Mouse (Mus musculus) heart, embryonic 16.5 days (tissue): ENCODE data around the gene Gm28845. TPM values are rescaled to one million over a fixed set of nuclear protein-coding genes. Genes with fewer than 3 reads are reported as not detected.

ENCODE experiments used
- ATAC-seq: fragments of 200-750 bp; cut with Nextera tagmentation; replicated peaks from 2 replicates; pipeline ENCODE4 v1.8.0; 2017; ENCODE audit warnings: moderate number of reproducible peaks; ENCODE audit not compliant: insufficient read depth, low FRiP score; ENCODE audit errors: extremely low read depth
- H3K27ac ChIP-seq: fragments of 300-500 bp; sonication (generic); 2 replicates; pipeline ENCODE4 v1.5.1; 2014; ENCODE audit warnings: mild to moderate bottlenecking, low read length, control low read depth, moderate library complexity
- H3K27me3 ChIP-seq: fragments of 300-500 bp; sonication (generic); 2 replicates; pipeline ENCODE4 v1.6.1; 2014; ENCODE audit warnings: low read length, mixed read lengths; ENCODE audit not compliant: control insufficient read depth, insufficient read depth
- H3K36me3 ChIP-seq: fragments of 300-500 bp; sonication (generic); 2 replicates; pipeline ENCODE4 v1.6.1; 2014; ENCODE audit not compliant: control insufficient read depth, insufficient read depth
- H3K4me1 ChIP-seq: fragments of 300-500 bp; sonication (generic); 2 replicates; pipeline ENCODE4 v1.6.1; 2014; ENCODE audit warnings: low read length, mixed read lengths; ENCODE audit not compliant: control insufficient read depth, insufficient read depth
- H3K4me2 ChIP-seq: fragments of 300-500 bp; sonication (generic); 2 replicates; pipeline ENCODE4 v1.6.1; 2014; ENCODE audit warnings: low read depth, mild to moderate bottlenecking, control low read depth, low read length
- H3K4me3 ChIP-seq: fragments of 300-500 bp; sonication (generic); 2 replicates; pipeline ENCODE4 v1.5.1; 2014; ENCODE audit warnings: mild to moderate bottlenecking, control low read depth, low read length
- H3K9ac ChIP-seq: fragments of 300-500 bp; sonication (generic); 2 replicates; pipeline ENCODE4 v1.6.1; 2014; ENCODE audit warnings: low read length, control low read depth
- H3K9me3 ChIP-seq: fragments of 300-500 bp; sonication (generic); replicated peaks from 2 replicates; pipeline ENCODE4 v1.6.1; 2016; ENCODE audit warnings: low read length; ENCODE audit not compliant: control insufficient read depth
- WGBS: fragments of 180-500 bp; shearing (Covaris S2); extraction: QIAGEN DNeasy Blood & Tissue Kit; methylation state at CpG from one replicate; pipeline ENCODE4 v1.1.7; 2014; 5-methylcytosine and 5-hydroxymethylcytosine counted together
- polyA plus RNA-seq: library from polyadenylated mRNA; unstranded; fragments of >200 nt; fragmentation: Nextera tagmentation; extraction: Ambion mirVana; gene quantifications from 2 replicates; pipeline ENCODE4 v1.2.1, GENCODE M21; 2015

Gm28845 gene
- polyA plus RNA-seq, 1 experiment from 2014 or later = not detected

- H3K4me1 ChIP-seq = no peaks in the 10 kb centered on the region
- H3K9ac ChIP-seq = no peak overlapping the region
- H3K36me3 ChIP-seq = no peaks in the 10 kb centered on the region
- WGBS = 61% methylated on average over 6 of the region's 6 CpGs
- no peaks in the 10 kb centered on the region for H3K27me3 ChIP-seq
- no peaks in the 10 kb centered on the region for H3K9me3 ChIP-seq
- no peak overlapping the region for H3K27ac ChIP-seq
- H3K4me2 ChIP-seq = no peak overlapping the region
- no peak for ATAC-seq
- no peak overlapping the region for H3K4me3 ChIP-seq
These were observed 30.6 kb downstream of the Gm28845 start for GRCm38 (mm10) chr1:65088567-65089356.

DNA sequence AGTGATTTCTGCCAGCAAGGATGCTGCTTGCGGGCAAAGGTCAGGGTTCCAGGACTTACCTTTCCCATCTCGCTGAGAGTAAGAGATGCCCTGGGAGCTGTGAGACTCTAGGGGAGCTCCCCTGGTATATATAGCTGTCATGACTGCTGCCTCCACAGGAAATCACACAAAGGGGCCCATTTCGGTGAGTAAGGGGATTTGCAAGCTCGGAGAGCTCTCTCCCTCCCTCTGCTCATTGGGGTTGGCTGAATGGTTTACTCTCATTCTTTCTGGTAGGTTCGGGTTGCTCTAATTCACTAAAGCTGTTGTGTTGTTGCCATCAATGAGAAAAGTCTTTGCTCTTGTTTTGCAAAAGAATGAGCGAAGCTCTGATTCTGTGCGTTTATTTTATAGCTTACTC, 37.2 kb downstream of the Gm28845 start, which contains the start of gene Crygb:
Gene Crygb (minus strand): TSS at position 101 of the 400 bp plus-strand sequence.
- Histone ChIP-seq H3K4me3 (no peak within 1 kb of the TSS), H3K4me1 (no peaks in the 10 kb centered on the region), H3K9me3 (0 out of 2 replicates have a peak, but pooled peaks cover 2% of the 10 kb centered on the region), H3K9ac (no peak within 1 kb of the TSS), H3K36me3 (no peaks in the 10 kb centered on the region), H3K4me2 (no peak within 1 kb of the TSS), H3K27ac (no peak within 1 kb of the TSS), H3K27me3 (no peaks in the 10 kb centered on the region)
- no peak for ATAC-seq
- 44% methylated on average over 7 of the region's 7 CpGs for whole genome bisulfite sequencing

GRCm38 (mm10) chr1:65075607-65076006, 43.8 kb downstream of the Gm28845 start:
- 14% methylated on average over 5 of the region's 5 CpGs for WGBS
- no peak for ATAC-seq

GRCm38 (mm10) chr1:65073589-65073988, 45.8 kb downstream of the Gm28845 start, which contains the start of gene Crygc:
Gene Crygc, minus strand, starts transcription at chr1:65073689.
- 71% methylated on average over 6 of the region's 6 CpGs for WGBS
- no peaks in the 10 kb centered on the region for H3K36me3 ChIP-seq

More at GRCm38 (mm10) chr1:65075607-65076006, 43.8 kb downstream of the Gm28845 start:
- H3K4me2 ChIP-seq = no peak overlapping the region
- H3K27ac ChIP-seq = no peak overlapping the region
- no peaks in the 10 kb centered on the region for H3K36me3 ChIP-seq
- H3K9ac ChIP-seq = no peak overlapping the region
- H3K27me3 ChIP-seq = no peaks in the 10 kb centered on the region
- H3K4me1 ChIP-seq = no peaks in the 10 kb centered on the region
- 0 out of 2 replicates have a peak, but pooled peaks cover 2% of the 10 kb centered on the region for H3K9me3 ChIP-seq
- no peak overlapping the region for H3K4me3 ChIP-seq

DNA sequence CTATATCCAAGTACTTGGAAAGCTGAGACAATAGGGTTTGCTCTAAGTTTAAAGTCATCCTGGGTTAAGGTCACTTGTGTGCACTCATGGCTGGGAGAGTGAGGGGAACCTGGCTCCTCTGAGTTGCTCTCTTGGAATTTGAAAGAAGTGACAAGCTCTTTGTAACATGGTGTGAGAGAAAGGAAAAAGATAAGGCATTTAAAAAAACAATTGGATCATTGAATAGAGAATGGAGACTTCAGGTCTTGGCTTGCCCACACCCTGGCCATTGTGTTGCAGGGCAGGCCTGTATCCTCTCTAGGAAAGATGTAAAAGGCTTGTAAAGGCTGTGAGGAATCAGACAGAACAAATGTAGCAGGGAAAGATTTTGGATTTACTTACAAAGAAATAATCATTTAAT, 51.5 kb downstream of the Gm28845 start:
- no peak for ATAC-seq
- no peak overlapping the region for H3K4me3 ChIP-seq
- no peaks in the 10 kb centered on the region for H3K4me1 ChIP-seq
- H3K27ac ChIP-seq = no peak overlapping the region
- no peaks in the 10 kb centered on the region for H3K36me3 ChIP-seq
- no peak overlapping the region for H3K9ac ChIP-seq
- H3K9me3 ChIP-seq = no peaks in the 10 kb centered on the region
- no peaks in the 10 kb centered on the region for H3K27me3 ChIP-seq
- no peak overlapping the region for H3K4me2 ChIP-seq

More at GRCm38 (mm10) chr1:65073589-65073988, 45.8 kb downstream of the Gm28845 start, which contains the start of gene Crygc:
- H3K27ac ChIP-seq = no peak within 1 kb of the TSS
- no peak within 1 kb of the TSS for H3K9ac ChIP-seq
- no peaks in the 10 kb centered on the region for H3K27me3 ChIP-seq
- 0 out of 2 replicates have a peak, but pooled peaks cover 2% of the 10 kb centered on the region for H3K9me3 ChIP-seq
- no peak for ATAC-seq
- H3K4me3 ChIP-seq = no peak within 1 kb of the TSS
- no peaks in the 10 kb centered on the region for H3K4me1 ChIP-seq
- no peak within 1 kb of the TSS for H3K4me2 ChIP-seq

GRCm38 (mm10) chr1:65064201-65064600, 55.2 kb downstream of the Gm28845 start:
- no peaks in the 10 kb centered on the region for H3K27me3 ChIP-seq
- H3K4me1 ChIP-seq = no peaks in the 10 kb centered on the region
- no peak overlapping the region for H3K4me2 ChIP-seq
- no peak overlapping the region for H3K4me3 ChIP-seq
- no peaks in the 10 kb centered on the region for H3K36me3 ChIP-seq
- ATAC-seq = no peak
- 88% methylated on average over 15 of the region's 15 CpGs for WGBS
- H3K9ac ChIP-seq = no peak overlapping the region
- no peak overlapping the region for H3K27ac ChIP-seq
- H3K9me3 ChIP-seq = no peaks in the 10 kb centered on the region

DNA sequence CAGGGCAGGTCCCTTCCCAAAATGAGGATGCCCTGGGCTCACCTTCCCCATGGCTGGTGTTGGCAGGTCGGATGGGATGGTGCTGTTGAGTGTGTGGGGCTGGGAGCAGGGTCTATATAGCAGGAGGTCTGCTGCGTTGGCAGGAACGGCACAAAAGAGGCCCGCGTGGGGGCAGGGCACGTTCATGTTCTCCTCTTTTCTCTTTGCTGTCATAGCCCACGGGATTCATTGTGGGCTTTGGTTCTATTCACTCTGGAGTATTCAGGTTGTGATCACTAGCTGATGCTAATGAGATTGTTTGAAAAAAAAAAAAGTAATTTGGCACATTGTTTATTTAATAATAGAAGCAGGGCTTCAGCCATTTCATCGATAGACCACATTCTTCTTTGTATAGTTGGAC, 56.0 kb downstream of the Gm28845 start, which contains the start of gene Crygd:
Gene Crygd (minus strand): TSS at position 101 of the 400 bp plus-strand sequence.
- H3K4me3 ChIP-seq = no peak within 1 kb of the TSS

DNA sequence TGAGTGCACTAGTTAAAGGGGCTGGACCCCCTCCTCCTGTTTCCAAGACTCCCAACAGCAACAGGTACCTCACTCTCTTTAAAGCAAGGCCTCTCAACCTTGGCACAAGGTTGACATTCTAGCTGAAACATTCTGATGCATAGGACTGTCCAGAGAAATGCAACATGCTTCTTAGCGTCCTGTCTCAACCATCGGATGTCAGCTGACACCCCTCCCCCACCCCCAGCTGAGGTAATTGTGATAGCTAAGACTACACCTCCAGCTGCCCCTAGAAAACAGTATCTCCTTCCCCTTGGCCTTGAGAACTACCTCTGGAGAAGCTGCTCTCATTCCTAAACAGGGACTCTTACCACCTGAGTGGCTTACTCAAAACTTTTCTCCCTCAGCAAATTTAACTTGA, 67.2 kb downstream of the Gm28845 start:
- Histone ChIP-seq H3K4me2 (no peak overlapping the region), H3K9me3 (no peaks in the 10 kb centered on the region), H3K27ac (no peak overlapping the region), H3K36me3 (no peaks in the 10 kb centered on the region), H3K27me3 (no peaks in the 10 kb centered on the region), H3K4me1 (no peaks in the 10 kb centered on the region), H3K9ac (no peak overlapping the region), H3K4me3 (no peak overlapping the region)
- WGBS = 10% methylated on average over 2 of the region's 2 CpGs
- no peak for ATAC-seq

More for the DNA sequence above, 56.0 kb downstream of the Gm28845 start, which contains the start of gene Crygd:
- H3K27me3 ChIP-seq = no peaks in the 10 kb centered on the region
- H3K4me2 ChIP-seq = no peak within 1 kb of the TSS
- H3K27ac ChIP-seq = no peak within 1 kb of the TSS
- WGBS = 78% methylated on average over 8 of the region's 8 CpGs
- no peaks in the 10 kb centered on the region for H3K36me3 ChIP-seq
- no peak for ATAC-seq
- H3K9me3 ChIP-seq = no peaks in the 10 kb centered on the region
- no peak within 1 kb of the TSS for H3K9ac ChIP-seq
- H3K4me1 ChIP-seq = no peaks in the 10 kb centered on the region

GRCm38 (mm10) chr1:65051696-65052095, 67.7 kb downstream of the Gm28845 start:
- 58% methylated on average over 7 of the region's 7 CpGs for WGBS

More at GRCm38 (mm10) chr1:65051696-65052095, 67.7 kb downstream of the Gm28845 start:
- Histone ChIP-seq H3K4me2 (no peak overlapping the region), H3K9ac (no peak overlapping the region), H3K9me3 (no peaks in the 10 kb centered on the region), H3K27ac (no peak overlapping the region), H3K27me3 (no peaks in the 10 kb centered on the region), H3K36me3 (no peaks in the 10 kb centered on the region), H3K4me3 (no peak overlapping the region), H3K4me1 (no peaks in the 10 kb centered on the region)
- no peak for ATAC-seq
